Mouse (Mus musculus) activated CD4-positive, CD25-positive, alpha-beta regulatory T cell, adult 9 weeks (primary cell): ENCODE measurements around the gene Ssr4. TPM values are rescaled to one million over a fixed set of nuclear protein-coding genes. Genes with fewer than 3 reads are reported as not detected.

Experiments
- polyA plus RNA-seq: library from polyadenylated mRNA; unstranded; fragments of 100-300 nt; shearing (Covaris generic); gene quantifications from one replicate; pipeline ENCODE4 v1.2.1, GENCODE M21; 2017

Ssr4 gene
- 233 TPM for polyA plus RNA-seq

GRCm38 (mm10) chrX:73786364-73787224 lies at the start of gene Ssr4, which contains the start of gene Idh3g:
TSS of gene Ssr4 (plus strand) at chrX:73787028.
TSS of gene Idh3g (minus strand) at chrX:73786897.

GRCm38 (mm10) chrX:73756334-73757140 lies 30.3 kb upstream of the Ssr4 start, which contains the start of gene Plxnb3:
TSS of gene Plxnb3 (plus strand) at chrX:73757090.

GRCm38 (mm10) chrX:73774168-73774760 lies 12.6 kb upstream of the Ssr4 start, which contains the start of gene Srpk3:
TSS of gene Srpk3 (plus strand) at chrX:73774405.

GRCm38 (mm10) chrX:73824185-73825151 lies 37.6 kb downstream of the Ssr4 start, which contains the start of gene Pdzd4:
TSS of gene Pdzd4 (minus strand) at chrX:73824969.

Other genes with a start within 250 kb of the Ssr4 start
- 0.33 TPM for gene Dusp9, start 147.6 kb upstream of the Ssr4 start, polyA plus RNA-seq
- gene Pnck, start 126.9 kb upstream of the Ssr4 start, polyA plus RNA-seq = 1.7 TPM
- 0.13 TPM for gene Slc6a8, start 113.9 kb upstream of the Ssr4 start, polyA plus RNA-seq
- gene Bcap31, start 70.9 kb upstream of the Ssr4 start, polyA plus RNA-seq = 351 TPM
- gene Abcd1, start 70.4 kb upstream of the Ssr4 start, polyA plus RNA-seq = 48.7 TPM
- gene Plxnb3, start 29.9 kb upstream of the Ssr4 start, polyA plus RNA-seq = 0.05 TPM
- 1.5 TPM for gene Srpk3, start 12.6 kb upstream of the Ssr4 start, polyA plus RNA-seq
- 231 TPM for gene Idh3g, start 131 bp upstream of the Ssr4 start, polyA plus RNA-seq
- 0.39 TPM for gene Pdzd4, start 37.9 kb downstream of the Ssr4 start, polyA plus RNA-seq
- gene Avpr2, start 105.1 kb downstream of the Ssr4 start, polyA plus RNA-seq = 6.1 TPM
- 7.8 TPM for gene L1cam, start 109.1 kb downstream of the Ssr4 start, polyA plus RNA-seq
- 349 TPM for gene Arhgap4, start 134.8 kb downstream of the Ssr4 start, polyA plus RNA-seq
- 231 TPM for gene Naa10, start 134.9 kb downstream of the Ssr4 start, polyA plus RNA-seq
- 7.8 TPM for gene Renbp, start 143.8 kb downstream of the Ssr4 start, polyA plus RNA-seq
- gene Hcfc1, start 179.3 kb downstream of the Ssr4 start, polyA plus RNA-seq = 65.7 TPM
- 28.9 TPM for gene Irak1, start 236.9 kb downstream of the Ssr4 start, polyA plus RNA-seq